Mouse (Mus musculus) MEL (cell line): ENCODE results near the gene Spata45. TPM values are rescaled to one million over a fixed set of nuclear protein-coding genes. Genes with fewer than 3 reads are reported as not detected.

Experiments used
- DNase-seq: peaks from one replicate; pipeline ENCODE4 v3.0.0; 2011; ENCODE audit warnings: low read depth, low spot score
- H3K27ac ChIP-seq: 2 replicates; pipeline ENCODE4 v1.5.1; 2012; ENCODE audit warnings: low read depth, mild to moderate bottlenecking, control low read depth, low read length, moderate library complexity; ENCODE audit not compliant: control insufficient read depth
- H3K27me3 ChIP-seq, 2 experiments: fragments of 150-350 bp in 1 of 2; sonication (generic) in 1 of 2; 2 replicates each; pipeline ENCODE4 v1.6.1; 2012; ENCODE audit warnings: low read length in 2 of 2, mild to moderate bottlenecking in 2 of 2, improper control_type of control experiment in 1 of 2, moderate library complexity in 1 of 2; ENCODE audit not compliant: insufficient read depth in 2 of 2, control insufficient read depth in 1 of 2
- H3K36me3 ChIP-seq, 2 experiments: 2 replicates each; pipeline ENCODE4 v1.6.1; 2012 to 2014; ENCODE audit warnings: low read length in 2 of 2, improper control_type of control experiment in 1 of 2, inconsistent platforms in 1 of 2, mild to moderate bottlenecking in 1 of 2; ENCODE audit not compliant: insufficient read depth in 2 of 2, control insufficient read depth in 1 of 2
- H3K4me1 ChIP-seq, 2 experiments: fragments of 150-350 bp in 1 of 2; sonication (generic) in 1 of 2; 2 replicates each; pipeline ENCODE4 v1.6.1; 2012; ENCODE audit warnings: low read length in 2 of 2, improper control_type of control experiment in 1 of 2, mild to moderate bottlenecking in 1 of 2; ENCODE audit not compliant: insufficient read depth in 2 of 2, control insufficient read depth in 1 of 2
- H3K4me3 ChIP-seq, 2 experiments: fragments of 150-350 bp in 1 of 2; sonication (generic) in 1 of 2; 2 replicates each; pipeline ENCODE4 v1.5.1; 2012; ENCODE audit warnings: low read depth in 2 of 2, low read length in 2 of 2, mild to moderate bottlenecking in 2 of 2, moderate library complexity in 2 of 2, control low read depth in 1 of 2, improper control_type of control experiment in 1 of 2; ENCODE audit not compliant: control insufficient read depth in 1 of 2, insufficient read depth in 1 of 2
- H3K79me2 ChIP-seq: 2 replicates; pipeline ENCODE4 v1.6.1; 2012; ENCODE audit warnings: mild to moderate bottlenecking, low read length, moderate library complexity; ENCODE audit not compliant: control insufficient read depth, poor library complexity, insufficient read depth
- H3K9ac ChIP-seq: 2 replicates; pipeline ENCODE4 v1.6.1; 2012; ENCODE audit warnings: low read depth, mild to moderate bottlenecking, control low read depth, low read length, moderate library complexity; ENCODE audit not compliant: control insufficient read depth, poor library complexity, severe bottlenecking
- H3K9me3 ChIP-seq: fragments of 150-350 bp; sonication (generic); replicated peaks from 2 replicates; pipeline ENCODE4 v1.6.1; 2012; ENCODE audit warnings: mild to moderate bottlenecking, low read length, improper control_type of control experiment, moderate library complexity; ENCODE audit not compliant: insufficient read depth
- CHD1 ChIP-seq: IDR thresholded peaks from 2 replicates; pipeline ENCODE4 v1.6.1; 2012; ENCODE audit warnings: low read depth, mild to moderate bottlenecking, inconsistent platforms, low read length, improper control_type of control experiment
- CHD2 ChIP-seq: IDR thresholded peaks from 2 replicates; pipeline ENCODE4 v1.6.1; 2011; ENCODE audit warnings: low read length, improper control_type of control experiment
- E2F4 ChIP-seq: IDR thresholded peaks from 2 replicates; pipeline ENCODE4 v1.6.1; 2011; ENCODE audit warnings: low read depth, low read length, improper control_type of control experiment, borderline replicate concordance
- EP300 ChIP-seq, 2 experiments: IDR thresholded peaks; 2 replicates each; pipeline ENCODE4 v1.6.1; 2011; ENCODE audit warnings: improper control_type of control experiment in 2 of 2, low read length in 2 of 2, low read depth in 1 of 2, mild to moderate bottlenecking in 1 of 2
- GATA1 ChIP-seq: IDR thresholded peaks from 2 replicates; pipeline ENCODE4 v1.6.1; 2011; ENCODE audit warnings: low read depth, low read length, improper control_type of control experiment
- JUND ChIP-seq: IDR thresholded peaks from 2 replicates; pipeline ENCODE4 v1.6.1; 2011; ENCODE audit warnings: low read depth, mild to moderate bottlenecking, improper control_type of control experiment, low read length
- MAX ChIP-seq: IDR thresholded peaks from 2 replicates; pipeline ENCODE4 v1.6.1; 2011; ENCODE audit warnings: low read length, improper control_type of control experiment
- MEF2A ChIP-seq: IDR thresholded peaks from 2 replicates; pipeline ENCODE4 v1.6.1; 2014; ENCODE audit warnings: low read depth, mild to moderate bottlenecking, inconsistent platforms, low read length, improper control_type of control experiment; ENCODE audit not compliant: poor library complexity, insufficient replicate concordance, severe bottlenecking; ENCODE audit errors: extremely low read depth
- MYB ChIP-seq: IDR thresholded peaks from 2 replicates; pipeline ENCODE4 v1.6.1; 2011; ENCODE audit warnings: mild to moderate bottlenecking, low read depth, low read length, improper control_type of control experiment
- MYC ChIP-seq: IDR thresholded peaks from 2 replicates; pipeline ENCODE4 v1.6.1; 2011; ENCODE audit warnings: low read depth, mild to moderate bottlenecking, low read length, improper control_type of control experiment, moderate library complexity
- NELFE ChIP-seq: IDR thresholded peaks from 2 replicates; pipeline ENCODE4 v1.6.1; 2011; ENCODE audit warnings: low read depth, low read length, improper control_type of control experiment
- RAD21 ChIP-seq: IDR thresholded peaks from 2 replicates; pipeline ENCODE4 v1.6.1; 2011; ENCODE audit warnings: mild to moderate bottlenecking, low read depth, low read length, improper control_type of control experiment
- RCOR1 ChIP-seq: IDR thresholded peaks from 2 replicates; pipeline ENCODE4 v1.6.1; 2012; ENCODE audit warnings: low read depth, mild to moderate bottlenecking, inconsistent platforms, low read length, improper control_type of control experiment
- SIN3A ChIP-seq: IDR thresholded peaks from 2 replicates; pipeline ENCODE4 v1.6.1; 2012; ENCODE audit warnings: low read length, improper control_type of control experiment, inconsistent platforms
- TAL1 ChIP-seq: IDR thresholded peaks from 2 replicates; pipeline ENCODE4 v1.6.1; 2012; ENCODE audit warnings: mild to moderate bottlenecking, inconsistent platforms, low read length, moderate library complexity, mixed read lengths
- TBP ChIP-seq: IDR thresholded peaks from 2 replicates; pipeline ENCODE4 v1.8.0; 2011; ENCODE audit warnings: low read depth, low read length, improper control_type of control experiment
- TCF12 ChIP-seq: IDR thresholded peaks from 2 replicates; pipeline ENCODE4 v1.6.1; 2014; ENCODE audit warnings: low read depth, mild to moderate bottlenecking, inconsistent platforms, low read length, improper control_type of control experiment, moderate library complexity
- USF2 ChIP-seq, 2 experiments: IDR thresholded peaks; 2 replicates each; pipeline ENCODE4 v1.6.1; 2011 to 2012; ENCODE audit warnings: improper control_type of control experiment in 2 of 2, low read length in 2 of 2, borderline replicate concordance in 1 of 2, inconsistent platforms in 1 of 2, low read depth in 1 of 2, mild to moderate bottlenecking in 1 of 2; ENCODE audit not compliant: insufficient read depth in 1 of 2
- ZC3H11A ChIP-seq: IDR thresholded peaks from 2 replicates; pipeline ENCODE4 v1.6.1; 2012; ENCODE audit warnings: low read depth, mild to moderate bottlenecking, inconsistent platforms, low read length, improper control_type of control experiment
- ZKSCAN1 ChIP-seq: IDR thresholded peaks from 2 replicates; pipeline ENCODE4 v1.6.1; 2012; ENCODE audit warnings: low read depth, mild to moderate bottlenecking, inconsistent platforms, low read length, improper control_type of control experiment, moderate library complexity
- ZNF384 ChIP-seq: IDR thresholded peaks from 2 replicates; pipeline ENCODE4 v1.6.1; 2012; ENCODE audit warnings: low read depth, mild to moderate bottlenecking, inconsistent platforms, low read length, improper control_type of control experiment
- polyA plus RNA-seq, 2 experiments: library from polyadenylated mRNA; stranded (reverse) in 1 of 2; unstranded in 1 of 2; fragments of >175 nt in 1 of 2; fragments of >200 nt in 1 of 2; gene quantifications; 2 replicates each; pipeline versions ENCODE4 v1.2.1 to v1.2.4; 2012; ENCODE audit warnings: low replicate concordance in 2 of 2, low read depth in 1 of 2; ENCODE audit not compliant: insufficient read length in 2 of 2, insufficient read depth in 1 of 2, missing spikeins in 1 of 2
- total RNA-seq: library from RNA; depleted of rRNA; stranded (reverse); fragments of 300-350 nt; gene quantifications from 2 replicates; pipeline ENCODE4 v1.2.3, GENCODE M21; 2012

The Spata45 gene
- total and polyA plus RNA-seq, 3 experiments: 0.75 TPM; not detected in 2

- DNase-seq: no peak
- Histone ChIP-seq H3K36me3 (peaks cover 4 to 11% of the 10 kb centered on the region in 2 experiments), H3K9me3 (no peaks in the 10 kb centered on the region), H3K4me1 (peaks cover 2 to 4% of the 10 kb centered on the region in 2 experiments; a peak in 3 of 4 replicates), H3K4me3 (no peak overlapping the region), H3K79me2 (peaks cover 8% of the 10 kb centered on the region), H3K9ac (no peak overlapping the region), H3K27ac (no peak overlapping the region), H3K27me3 (no peaks in the 10 kb centered on the region)
- no peak for TF ChIP-seq CHD2
- no peak for TF ChIP-seq JUND
- TF ChIP-seq ZKSCAN1: no peak
- TF ChIP-seq ZNF384: no peak
- no peak for TF ChIP-seq ZC3H11A
- no peak for TF ChIP-seq RCOR1
- no peak for TF ChIP-seq USF2 (IDR thresholded peaks at IDR 0.05; ENCODE audit: borderline replicate concordance in 1 of 2, insufficient read depth in 1 of 2, low read depth in 1 of 2, low read length in 2 of 2)
- no peak for TF ChIP-seq MYB
- no peak for TF ChIP-seq MEF2A
- no peak for TF ChIP-seq TCF12
- no peak for TF ChIP-seq TAL1
- no peak for TF ChIP-seq NELFE
- TF ChIP-seq CHD1: no peak
- TF ChIP-seq TBP: no peak
- no peak for TF ChIP-seq E2F4
- TF ChIP-seq RAD21: no peak
- no peak for TF ChIP-seq EP300 (IDR thresholded peaks at IDR 0.05; ENCODE audit: low read depth in 1 of 2, low read length in 2 of 2)
- no peak for TF ChIP-seq MYC
- no peak for TF ChIP-seq SIN3A
- TF ChIP-seq GATA1: no peak
These were observed 16.6 kb upstream of the Spata45 start for GRCm38 (mm10) chr1:191019803-191020202.

- peaks cover 4 to 11% of the 10 kb centered on the region in 2 experiments for H3K36me3 ChIP-seq
- TF ChIP-seq MAX: no peak
- TF ChIP-seq ZNF384: peak; percentile 65
- TF ChIP-seq, all 39 proteins: peak for 1
- no peak for DNase-seq
- Histone ChIP-seq H3K79me2 (peaks cover 14% of the 10 kb centered on the region), H3K4me3 (no peak overlapping the region), H3K27ac (no peak overlapping the region), H3K9me3 (no peaks in the 10 kb centered on the region), H3K27me3 (no peaks in the 10 kb centered on the region), H3K4me1 (peaks cover 2 to 4% of the 10 kb centered on the region in 2 experiments; a peak in 3 of 4 replicates), H3K9ac (no peak overlapping the region)
These were observed 16.1 kb upstream of the Spata45 start for GRCm38 (mm10) chr1:191020217-191020924.
